Mouse (Mus musculus) lung, postnatal 0 days (tissue): ENCODE results near the gene Sh3rf1.

Experiments
- CTCF ChIP-seq: IDR thresholded peaks from 2 replicates; pipeline ENCODE4 v1.5.1; 2016; ENCODE audit warnings: antibody characterized with exemption, mild to moderate bottlenecking
- EP300 ChIP-seq: IDR thresholded peaks from 2 replicates; pipeline ENCODE4 v1.6.1; 2016; ENCODE audit warnings: antibody characterized with exemption, mild to moderate bottlenecking, control low read depth

DNA sequence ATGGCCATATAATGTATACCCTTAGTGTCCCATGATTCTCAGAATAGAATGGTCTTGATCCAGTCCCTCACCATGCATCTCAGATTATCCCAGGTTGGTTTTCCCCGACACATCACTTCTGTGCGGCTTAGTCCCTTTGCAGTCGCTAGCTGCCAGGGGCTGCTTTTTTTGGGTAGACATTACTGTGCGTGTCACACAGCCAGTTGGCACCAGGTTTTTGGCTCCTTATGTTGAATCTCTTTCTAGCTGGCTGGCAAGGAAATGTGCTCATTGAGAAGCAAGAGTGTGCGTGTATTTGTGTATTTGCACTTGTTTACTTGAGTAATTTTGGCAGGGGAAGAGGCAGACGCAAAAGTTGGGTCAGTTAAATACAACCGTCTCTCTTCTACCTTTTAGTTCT, 35.9 kb downstream of the Sh3rf1 start:
- no peak for TF ChIP-seq CTCF
- no peak for TF ChIP-seq EP300
